Mouse (Mus musculus) left cerebral cortex, adult 2 months (tissue): ENCODE measurements around the gene Clstn1. TPM values are rescaled to one million over a fixed set of nuclear protein-coding genes. Genes with fewer than 3 reads are reported as not detected.
"Not testable (repeated sequence)": the region's sequence is repeated elsewhere in the genome, so short reads cannot be mapped to it uniquely, and the experiment has no call there.

Source experiments
- DNase-seq, 2 experiments: peaks; one replicate each; pipeline ENCODE4 v3.0.0; 2021 to 2022; ENCODE audit warnings: low spot score in 2 of 2, mixed read lengths in 1 of 2; ENCODE audit errors: extremely low spot score in 1 of 2
- H3K27ac ChIP-seq: fragments of 200-600 bp; 2 replicates; pipeline ENCODE4 v1.8.1; 2022
- H3K4me3 ChIP-seq: fragments of 200-600 bp; 2 replicates; pipeline ENCODE4 v1.8.1; 2022
- CTCF ChIP-seq: fragments of 200-600 bp; IDR thresholded peaks from 2 replicates; pipeline ENCODE4 v1.8.1; 2022; ENCODE audit warnings: antibody characterized with exemption, mild to moderate bottlenecking, moderate library complexity
- intact Hi-C: fragments of 180-260 bp; cut with DNase I; formaldehyde crosslinking; loops from one replicate; pipeline ENCODE4 v1.15.1; 2025
- total RNA-seq, 2 experiments: library from RNA; stranded (reverse); gene quantifications; 2 replicates each; pipeline ENCODE4 v1.2.3; 2021

The Clstn1 gene
- total RNA-seq, 2 experiments from 2014 or later: 1,405 to 1,413 TPM

GRCm38 (mm10) chr4:149606056-149606455, 19.8 kb downstream of the Clstn1 start:
- TF ChIP-seq CTCF: no peak
- DNase-seq: no peak
- Histone ChIP-seq H3K27ac (peak overlapping the region; percentile 44), H3K4me3 (no peak overlapping the region)
- intact Hi-C loops: no loop called here

- DNase-seq: no peak
- H3K4me3 ChIP-seq: no peak overlapping the region
- intact Hi-C loops: no loop called here
- TF ChIP-seq CTCF: no peak
- H3K27ac ChIP-seq: peak overlapping the region; percentile 36; the same call in 1 of the 2 replicates
These were observed 20.6 kb downstream of the Clstn1 start for GRCm38 (mm10) chr4:149606766-149607358.

- Histone ChIP-seq H3K27ac (peak overlapping the region; percentile 36; the same call in 1 of the 2 replicates), H3K4me3 (no peak overlapping the region)
- intact Hi-C loops: no loop called here
- no peak for DNase-seq
- no peak for TF ChIP-seq CTCF
These were observed 21.5 kb downstream of the Clstn1 start for GRCm38 (mm10) chr4:149607591-149608308.

- intact Hi-C loops: no loop called here
- no peak for DNase-seq
These were observed 22.0 kb downstream of the Clstn1 start for GRCm38 (mm10) chr4:149608309-149608638.

GRCm38 (mm10) chr4:149609256-149610025, 23.2 kb downstream of the Clstn1 start:
- TF ChIP-seq CTCF: no peak
- Histone ChIP-seq H3K4me3 (no peak overlapping the region), H3K27ac (no peak overlapping the region)
- intact Hi-C loops: no loop called here
- DNase-seq: peak; percentile 49 to 53

More at GRCm38 (mm10) chr4:149608309-149608638, 22.0 kb downstream of the Clstn1 start:
- Histone ChIP-seq H3K4me3 (no peak overlapping the region), H3K27ac (no peak overlapping the region)
- TF ChIP-seq CTCF: no peak

- DNase-seq: peak in 1 of 2 experiments; percentile 58
- no peak overlapping the region for H3K27ac ChIP-seq
- intact Hi-C loops: loop anchor here (1.0 kb wide), 1 partner anchor 62 kb away; no protein-coding TSS in a partner anchor
These were observed 25.2 kb downstream of the Clstn1 start for GRCm38 (mm10) chr4:149611376-149612044.

GRCm38 (mm10) chr4:149613497-149613896, 27.2 kb downstream of the Clstn1 start:
- DNase-seq, H3K4me3 ChIP-seq, H3K27ac ChIP-seq, intact Hi-C loops: not testable (repeated sequence)

More at GRCm38 (mm10) chr4:149611376-149612044, 25.2 kb downstream of the Clstn1 start:
- TF ChIP-seq CTCF: peak; percentile 93
- H3K4me3 ChIP-seq: no peak overlapping the region

GRCm38 (mm10) chr4:149614869-149615268, 28.6 kb downstream of the Clstn1 start:
- intact Hi-C loops: no loop called here
- Histone ChIP-seq H3K4me3 (no peak overlapping the region), H3K27ac (no peak overlapping the region)
- peak; percentile 33 for TF ChIP-seq CTCF
- DNase-seq: no peak

- DNase-seq, H3K27ac ChIP-seq, intact Hi-C loops, H3K4me3 ChIP-seq: not testable (repeated sequence)
These were observed 30.7 kb downstream of the Clstn1 start for GRCm38 (mm10) chr4:149616999-149617398.

GRCm38 (mm10) chr4:149619988-149620387, 33.7 kb downstream of the Clstn1 start:
- H3K4me3 ChIP-seq: no peak overlapping the region
- no peak for TF ChIP-seq CTCF
- H3K27ac ChIP-seq: no peak overlapping the region
- intact Hi-C loops: no loop called here
- no peak for DNase-seq

- no peak overlapping the region for H3K27ac ChIP-seq
- no peak for TF ChIP-seq CTCF
- no peak overlapping the region for H3K4me3 ChIP-seq
- no peak for DNase-seq
- intact Hi-C loops: no loop called here
These were observed 35.0 kb downstream of the Clstn1 start for GRCm38 (mm10) chr4:149621286-149621685.
